Mouse (Mus musculus): ENCODE data around the gene Hspa5.

DNA sequence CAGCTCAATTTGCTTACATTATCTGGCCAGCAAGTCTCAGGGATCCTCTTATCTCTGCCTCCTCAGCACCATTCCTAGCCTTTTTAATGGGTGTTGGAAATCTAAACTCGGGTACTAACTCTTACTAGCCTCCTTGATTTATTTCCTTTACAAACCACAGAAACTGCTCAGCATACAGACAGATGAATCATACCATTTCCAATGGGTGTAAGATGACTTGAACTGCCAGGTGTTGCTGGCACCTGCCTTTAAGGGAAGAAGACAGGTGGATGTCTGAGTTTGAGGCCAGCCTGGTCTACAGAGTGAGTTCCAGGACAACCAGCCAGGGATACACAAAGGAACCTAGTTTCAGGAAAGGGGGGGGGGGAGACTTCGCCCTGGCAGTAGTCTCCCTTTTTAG is 36.3 kb downstream of the Hspa5 start:
- TF ChIP-seq CTCF (conservative IDR thresholded peaks at IDR 0.05; ENCODE audit: low read length), result no peak
- no peak for TF ChIP-seq NANOG (IDR thresholded peaks at IDR 0.05; ENCODE audit: borderline replicate concordance, low read length)
- no peak for TF ChIP-seq POU5F1 (IDR thresholded peaks at IDR 0.05; ENCODE audit: borderline replicate concordance, low read length)

Measured in E14TG2a.4 (cell line).